Mouse (Mus musculus) adrenal gland, adult 10 weeks (tissue): ENCODE data around the gene Usp17la. TPM values are rescaled to one million over a fixed set of nuclear protein-coding genes. Genes with fewer than 3 reads are reported as not detected.

Experiments
- polyA plus RNA-seq: library from polyadenylated mRNA; stranded (reverse); fragments of 350-450 nt; fragmentation: Illumina TruSeq; extraction: RNeasy Lipid Tissue Mini Kit (QIAGEN cat#74804); gene quantifications from one replicate; pipeline ENCODE4 v1.2.3, GENCODE M21; 2014; ENCODE audit warnings: low read depth, low replicate concordance

Gene Usp17la
- not detected for polyA plus RNA-seq

DNA sequence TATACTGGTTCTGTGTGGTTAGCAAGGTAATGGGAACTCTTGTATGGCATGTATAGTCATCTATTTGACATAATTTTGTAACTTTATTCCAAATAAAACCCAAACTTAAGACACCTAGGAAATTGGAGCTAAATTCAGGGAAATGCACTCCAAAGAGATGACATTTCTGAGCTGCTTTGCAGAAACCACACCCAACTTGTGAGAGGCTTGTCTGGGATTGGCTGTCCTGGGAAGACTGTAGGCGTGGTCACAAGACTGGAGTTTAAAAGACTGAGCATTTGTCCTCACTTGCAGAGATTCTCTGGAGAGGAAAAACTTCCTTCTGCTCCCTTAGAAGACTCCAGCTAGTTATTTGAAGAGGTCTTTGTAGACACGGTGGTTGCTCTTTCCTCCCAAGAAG is at the start of gene Usp17la:
Gene Usp17la, plus strand, starts transcription at position 301 of the 400 bp plus-strand sequence.

DNA sequence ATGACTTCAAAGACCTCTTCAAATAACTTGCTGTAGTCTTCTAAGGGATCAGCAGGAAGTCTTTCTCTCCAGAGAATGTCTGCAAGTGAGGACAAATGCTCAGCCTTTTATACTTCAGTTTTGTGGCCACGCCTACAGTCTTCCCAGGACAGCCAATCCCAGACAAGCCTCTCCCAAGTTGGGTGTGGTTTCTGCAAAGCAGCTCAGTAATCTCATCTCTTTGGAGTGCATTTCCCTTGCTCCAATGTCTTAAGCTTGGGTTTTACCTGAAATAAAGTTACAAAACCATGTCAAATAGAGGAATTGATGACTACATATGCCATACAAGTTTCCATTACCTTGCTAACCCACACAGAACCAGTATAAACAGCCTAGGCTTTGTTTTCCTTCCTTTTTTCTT is 14.3 kb upstream of the Usp17la start, which contains the start of gene Usp17lb:
Gene Usp17lb, minus strand, starts transcription at position 101 of the 400 bp plus-strand sequence.

DNA sequence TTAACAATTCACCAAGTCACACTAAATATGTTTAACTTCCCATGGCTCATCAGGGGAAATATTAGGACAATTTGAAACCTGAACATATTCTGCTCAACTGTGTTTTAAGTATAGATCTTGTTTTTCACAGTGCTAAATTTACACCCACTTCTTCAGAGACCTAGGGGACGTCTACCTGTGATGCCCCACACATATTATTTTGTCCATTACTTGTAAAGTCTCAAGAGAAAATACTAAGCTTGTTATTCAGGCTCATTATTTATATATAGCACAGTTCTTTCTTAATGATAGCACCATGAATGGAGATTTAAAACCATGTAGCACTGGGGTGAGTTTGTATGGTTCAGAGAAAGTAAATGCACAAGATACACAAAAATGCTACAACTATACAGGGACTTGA is 20.9 kb downstream of the Usp17la start, which contains the start of gene Olfr665:
Gene Olfr665, plus strand, starts transcription at position 301 of the 400 bp plus-strand sequence.

DNA sequence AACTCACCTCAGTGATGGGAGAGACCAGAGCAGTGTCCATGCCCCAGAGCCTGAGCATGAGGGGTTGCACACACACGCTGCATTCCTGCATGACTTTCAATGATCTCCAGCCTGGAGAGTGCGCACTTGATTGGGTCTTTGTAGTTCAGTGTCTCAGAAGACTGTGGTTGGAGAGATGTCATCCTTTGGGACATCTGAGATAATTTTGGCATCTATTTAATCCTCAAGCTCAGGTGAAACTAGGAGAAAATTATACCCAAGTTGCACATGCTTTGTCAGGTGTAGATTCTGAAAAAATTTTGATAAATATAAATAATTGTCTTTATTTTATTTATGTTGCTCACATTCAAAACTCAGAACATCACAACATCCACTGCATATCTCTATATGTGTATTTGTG is 39.0 kb downstream of the Usp17la start, which contains the start of gene Olfr666:
Gene Olfr666, minus strand, starts transcription at position 101 of the 400 bp plus-strand sequence.

Other genes with a start within 250 kb of the Usp17la start
- gene Olfr656, start 243.1 kb upstream of the Usp17la start, polyA plus RNA-seq = not detected
- gene Olfr657, start 232.2 kb upstream of the Usp17la start, polyA plus RNA-seq = not detected
- gene Olfr658, start 209.7 kb upstream of the Usp17la start, polyA plus RNA-seq = not detected
- gene Olfr659, start 190.3 kb upstream of the Usp17la start, polyA plus RNA-seq = not detected
- not detected for gene Olfr661, start 170.5 kb upstream of the Usp17la start, polyA plus RNA-seq
- gene Usp17le, start 79.5 kb upstream of the Usp17la start, polyA plus RNA-seq = not detected
- not detected for gene Usp17lb, start 14.4 kb upstream of the Usp17la start, polyA plus RNA-seq
- not detected for gene Olfr665, start 21.0 kb downstream of the Usp17la start, polyA plus RNA-seq
- gene Olfr666, start 38.9 kb downstream of the Usp17la start, polyA plus RNA-seq = not detected
- gene Olfr667, start 64.5 kb downstream of the Usp17la start, polyA plus RNA-seq = not detected
- gene Olfr668, start 71.0 kb downstream of the Usp17la start, polyA plus RNA-seq = not detected
- not detected for gene Olfr669, start 77.2 kb downstream of the Usp17la start, polyA plus RNA-seq
- not detected for gene Olfr670, start 105.6 kb downstream of the Usp17la start, polyA plus RNA-seq
- not detected for gene Olfr671, start 122.1 kb downstream of the Usp17la start, polyA plus RNA-seq
- gene Olfr672, start 145.0 kb downstream of the Usp17la start, polyA plus RNA-seq = not detected
- gene Olfr675, start 171.5 kb downstream of the Usp17la start, polyA plus RNA-seq = not detected
- gene Olfr676, start 175.7 kb downstream of the Usp17la start, polyA plus RNA-seq = not detected
- gene Olfr677, start 194.4 kb downstream of the Usp17la start, polyA plus RNA-seq = not detected
- not detected for gene Olfr678, start 207.5 kb downstream of the Usp17la start, polyA plus RNA-seq
- gene Olfr679, start 224.2 kb downstream of the Usp17la start, polyA plus RNA-seq = not detected
- gene Olfr680-ps1, start 235.8 kb downstream of the Usp17la start, polyA plus RNA-seq = not detected